Mouse (Mus musculus): ENCODE data around the gene Calhm3.

Calhm3 gene

DNA sequence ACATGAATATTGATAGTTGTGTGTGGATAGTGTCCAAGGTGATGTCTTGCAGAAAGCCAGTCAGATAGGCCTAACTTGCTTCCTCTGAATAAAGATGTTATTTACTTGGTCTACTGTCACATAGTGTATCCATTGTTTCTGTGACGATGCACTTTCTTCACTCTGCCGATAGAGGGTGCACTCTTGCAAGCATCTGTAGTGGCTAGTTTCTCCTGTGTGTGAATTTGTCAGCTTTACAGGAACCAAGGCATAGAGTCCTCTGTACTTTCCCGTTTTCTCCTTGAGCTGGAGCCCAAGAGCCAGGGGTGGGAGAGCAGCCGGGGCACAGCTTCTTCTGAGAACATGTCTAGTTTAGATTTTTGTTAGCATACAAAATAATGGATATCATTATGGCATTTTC is 36.5 kb downstream of the Calhm3 start:
- DNase-seq (ENCODE audit: low read depth, low spot score) = no peak

- no peak for DNase-seq (ENCODE audit: low read depth, low spot score)
Observed at GRCm38 (mm10) chr19:47118634-47119033, 38.9 kb downstream of the Calhm3 start.

GRCm38 (mm10) chr19:47104641-47105271 is 52.8 kb downstream of the Calhm3 start:
- DNase-seq (ENCODE audit: low read depth, low spot score) = no peak
